Mouse (Mus musculus) liver, embryonic 14.5 days (tissue): Measurements from ENCODE around the gene Msln.

ENCODE experiments used
- CTCF ChIP-seq: IDR thresholded peaks from 2 replicates; pipeline ENCODE4 v1.5.1; 2016; ENCODE audit warnings: antibody characterized with exemption, low read depth, control low read depth
- EP300 ChIP-seq: IDR thresholded peaks from 2 replicates; pipeline ENCODE4 v1.6.1; 2016; ENCODE audit warnings: antibody characterized with exemption, low read depth

- TF ChIP-seq CTCF (no peak), EP300 (no peak)
Observed at GRCm38 (mm10) chr17:25715627-25716026, 38.6 kb downstream of the Msln start.
